Mouse (Mus musculus): ENCODE data around the gene Cacna2d3.

The Cacna2d3 gene

GRCm38 (mm10) chr14:29639266-29639665 is 82.4 kb downstream of the Cacna2d3 start:
- DNase-seq, result no peak

GRCm38 (mm10) chr14:29628213-29628612 is 93.5 kb downstream of the Cacna2d3 start:
- no peak for DNase-seq

- DNase-seq, result no peak
Observed at GRCm38 (mm10) chr14:29612436-29612835, 109.2 kb downstream of the Cacna2d3 start.

GRCm38 (mm10) chr14:29608761-29609160 is 112.9 kb downstream of the Cacna2d3 start:
- DNase-seq, result no peak

- no peak for DNase-seq
Observed at GRCm38 (mm10) chr14:29599428-29599827, 122.2 kb downstream of the Cacna2d3 start.

- no peak for DNase-seq
Observed at GRCm38 (mm10) chr14:29592896-29593295, 128.8 kb downstream of the Cacna2d3 start.

GRCm38 (mm10) chr14:29589628-29590027 is 132.0 kb downstream of the Cacna2d3 start:
- DNase-seq, result no peak

GRCm38 (mm10) chr14:29581961-29582360 is 139.7 kb downstream of the Cacna2d3 start:
- DNase-seq, result no peak

- no peak for DNase-seq
Observed at GRCm38 (mm10) chr14:29577786-29578185, 143.9 kb downstream of the Cacna2d3 start.

- DNase-seq, result no peak
Observed at GRCm38 (mm10) chr14:29575551-29575950, 146.1 kb downstream of the Cacna2d3 start.

GRCm38 (mm10) chr14:29562704-29563103 is 159.0 kb downstream of the Cacna2d3 start:
- DNase-seq, result no peak

GRCm38 (mm10) chr14:29561122-29561834 is 160.4 kb downstream of the Cacna2d3 start:
- no peak for DNase-seq

- no peak for DNase-seq
Observed at GRCm38 (mm10) chr14:29558440-29558839, 163.2 kb downstream of the Cacna2d3 start.

- DNase-seq, result no peak
Observed at GRCm38 (mm10) chr14:29556152-29556551, 165.5 kb downstream of the Cacna2d3 start.

GRCm38 (mm10) chr14:29552471-29552870 is 169.2 kb downstream of the Cacna2d3 start:
- no peak for DNase-seq

- no peak for DNase-seq
Observed at GRCm38 (mm10) chr14:29548646-29549045, 173.0 kb downstream of the Cacna2d3 start.

- DNase-seq, result no peak
Observed at GRCm38 (mm10) chr14:29530516-29530915, 191.1 kb downstream of the Cacna2d3 start.

- no peak for DNase-seq
Observed at GRCm38 (mm10) chr14:29528696-29529095, 193.0 kb downstream of the Cacna2d3 start.

- no peak for DNase-seq
Observed at GRCm38 (mm10) chr14:29519751-29520669, 201.7 kb downstream of the Cacna2d3 start.

- DNase-seq, result no peak
Observed at GRCm38 (mm10) chr14:29502667-29503066, 219.0 kb downstream of the Cacna2d3 start.

- DNase-seq, result no peak
Observed at GRCm38 (mm10) chr14:29498546-29499290, 222.9 kb downstream of the Cacna2d3 start.

- DNase-seq, result no peak
Observed at GRCm38 (mm10) chr14:29496552-29496951, 225.1 kb downstream of the Cacna2d3 start.

GRCm38 (mm10) chr14:29491786-29492185 is 229.9 kb downstream of the Cacna2d3 start:
- no peak for DNase-seq
